Mouse (Mus musculus): Measurements from ENCODE around the gene Ccr7. TPM values are rescaled to one million over a fixed set of nuclear protein-coding genes. Genes with fewer than 3 reads are reported as not detected.

Gene Ccr7
- polyA plus RNA-seq, 1 experiment from 2014 or later = not detected

DNA sequence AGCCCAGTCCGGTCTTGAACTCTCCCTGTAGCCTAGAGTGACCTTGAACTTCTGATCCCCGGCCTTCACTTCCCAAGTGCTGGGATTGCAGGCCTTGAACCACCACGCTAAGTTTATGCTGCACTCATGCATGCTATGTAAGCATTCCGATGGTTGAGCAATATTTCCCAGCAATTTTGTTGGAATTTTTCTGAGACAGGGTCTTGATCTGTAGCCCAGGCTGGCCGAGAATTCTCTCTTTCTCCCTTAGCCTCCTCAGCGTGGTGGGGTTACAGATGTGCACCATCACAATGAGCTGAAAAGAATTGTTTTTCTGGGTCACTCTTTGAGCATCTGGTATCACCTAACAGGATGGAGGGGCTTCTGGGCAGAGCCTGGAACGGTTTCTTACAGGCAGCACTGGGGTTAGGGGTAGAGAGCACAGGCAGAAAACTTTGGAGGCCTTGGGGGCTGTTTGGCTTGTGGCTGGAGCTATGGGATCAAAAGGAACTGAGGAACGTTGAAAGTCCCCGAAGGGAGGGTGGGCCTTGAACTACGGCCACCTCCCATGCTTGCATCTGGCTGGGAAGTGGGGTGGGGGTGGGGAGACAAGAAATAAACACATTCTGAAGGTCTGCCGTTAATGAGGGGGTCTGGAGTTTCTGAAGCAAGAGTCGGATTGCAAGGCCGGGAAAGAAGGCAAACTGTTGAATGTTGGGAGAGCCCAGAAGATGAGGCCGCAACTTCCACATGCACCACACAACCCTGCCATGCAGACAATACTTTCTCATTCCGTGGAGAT lies 20.4 kb downstream of the Ccr7 start:
- Histone ChIP-seq H3K4me3 (replicated peaks; ENCODE audit: low read length) (no peak overlapping the region), H3K4me2 (ENCODE audit: low read length) (no peak overlapping the region), H3K27ac (ENCODE audit: low read length) (no peak overlapping the region), H3K27me3 (replicated peaks; ENCODE audit: control insufficient read depth, insufficient read depth, low read length) (no peaks in the 10 kb centered on the region), H3K4me1 (replicated peaks; ENCODE audit: control insufficient read depth, insufficient read depth, low read length) (peaks cover 10% of the 10 kb centered on the region), H3K36me3 (ENCODE audit: control insufficient read depth, insufficient read depth) (no peaks in the 10 kb centered on the region), H3K9ac (replicated peaks; ENCODE audit: low read depth, low read length) (no peak overlapping the region), H3K9me3 (ENCODE audit: control insufficient read depth, low read length) (no peaks in the 10 kb centered on the region)
- no peak for ATAC-seq
- 65% methylated on average over 15 of the region's 15 CpGs for WGBS

DNA sequence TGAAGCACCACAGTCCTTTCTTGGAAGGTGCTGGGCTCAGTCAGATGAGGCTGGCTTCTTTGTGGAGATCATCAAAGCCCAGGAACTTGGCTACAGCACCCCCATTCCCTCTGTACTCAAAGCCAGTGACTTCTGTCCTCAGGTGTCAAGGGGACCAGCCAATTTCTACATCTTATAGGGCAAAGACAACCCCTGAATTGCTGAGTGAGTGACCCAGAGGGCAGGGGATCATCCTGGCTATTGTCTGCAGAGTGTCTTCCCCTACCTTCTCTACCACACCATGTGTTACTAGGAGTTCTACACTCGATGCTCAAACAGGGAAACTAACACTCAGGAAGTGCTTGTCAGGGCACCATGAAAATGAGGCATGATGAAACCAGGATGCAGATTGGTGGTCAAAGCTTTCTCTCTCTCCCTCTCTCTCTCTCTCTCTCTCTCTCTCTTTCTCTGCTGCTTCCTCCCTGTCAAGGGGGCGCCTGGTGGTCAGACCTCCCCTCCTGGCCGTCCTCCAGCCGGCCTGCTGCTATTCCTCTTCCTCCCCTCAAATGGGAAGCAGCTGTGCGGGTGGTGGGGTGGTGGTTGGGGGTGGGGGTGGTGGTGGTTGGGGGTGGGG lies 21.5 kb downstream of the Ccr7 start:
- H3K4me3 ChIP-seq (replicated peaks; ENCODE audit: low read length) = no peak overlapping the region
- no peak overlapping the region for H3K4me2 ChIP-seq (ENCODE audit: low read length)
- WGBS = 66% methylated on average over 5 of the region's 5 CpGs
- ATAC-seq = no peak
- H3K27ac ChIP-seq (ENCODE audit: low read length) = no peak overlapping the region
- H3K4me1 ChIP-seq (replicated peaks; ENCODE audit: control insufficient read depth, insufficient read depth, low read length) = peaks cover 11% of the 10 kb centered on the region
- H3K9ac ChIP-seq (replicated peaks; ENCODE audit: low read depth, low read length) = no peak overlapping the region
- no peaks in the 10 kb centered on the region for H3K27me3 ChIP-seq (replicated peaks; ENCODE audit: control insufficient read depth, insufficient read depth, low read length)
- H3K36me3 ChIP-seq (ENCODE audit: control insufficient read depth, insufficient read depth) = no peaks in the 10 kb centered on the region
- H3K9me3 ChIP-seq (ENCODE audit: control insufficient read depth, low read length) = no peaks in the 10 kb centered on the region

GRCm38 (mm10) chr11:99132091-99132730 lies 22.7 kb downstream of the Ccr7 start:
- H3K27ac ChIP-seq (ENCODE audit: low read length) = no peak overlapping the region; the same call in 1 of the 2 replicates
- 5% methylated on average over 11 of the region's 11 CpGs for WGBS
- no peaks in the 10 kb centered on the region for H3K36me3 ChIP-seq (ENCODE audit: control insufficient read depth, insufficient read depth)
- H3K9me3 ChIP-seq (ENCODE audit: control insufficient read depth, low read length) = no peaks in the 10 kb centered on the region
- peak; percentile 57; the same call in 1 of the 2 replicates for ATAC-seq
- no peaks in the 10 kb centered on the region for H3K27me3 ChIP-seq (replicated peaks; ENCODE audit: control insufficient read depth, insufficient read depth, low read length)
- peak overlapping the region; percentile 34 for H3K4me2 ChIP-seq (ENCODE audit: low read length)
- no peak overlapping the region for H3K4me3 ChIP-seq (replicated peaks; ENCODE audit: low read length)
- peak overlapping the region; percentile 40; the same call in 1 of the 2 replicates for H3K9ac ChIP-seq (replicated peaks; ENCODE audit: low read depth, low read length)
- peaks cover 13% of the 10 kb centered on the region for H3K4me1 ChIP-seq (replicated peaks; ENCODE audit: control insufficient read depth, insufficient read depth, low read length)

DNA sequence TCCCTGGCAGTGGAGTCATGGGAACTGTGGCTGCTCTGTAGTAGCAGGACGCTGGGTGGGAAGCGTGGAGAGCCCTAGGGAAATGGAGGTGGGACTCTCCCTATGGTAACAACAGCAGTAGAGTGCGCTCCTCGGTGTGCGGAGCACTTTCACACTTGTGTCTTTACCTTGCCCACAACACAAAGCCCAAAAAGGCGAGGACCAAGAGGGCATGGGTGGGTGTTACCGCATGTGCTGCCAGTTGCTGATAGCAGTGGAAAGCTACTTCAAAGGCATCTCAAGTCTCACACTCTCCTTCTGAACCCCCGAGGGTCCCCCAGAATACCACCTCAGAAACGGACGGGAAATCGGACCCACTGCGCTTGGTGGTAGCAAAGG lies 23.4 kb downstream of the Ccr7 start:
- no peak overlapping the region for H3K27ac ChIP-seq (ENCODE audit: low read length)
- H3K36me3 ChIP-seq (ENCODE audit: control insufficient read depth, insufficient read depth) = no peaks in the 10 kb centered on the region
- WGBS = 41% methylated on average over 12 of the region's 12 CpGs
- no peaks in the 10 kb centered on the region for H3K9me3 ChIP-seq (ENCODE audit: control insufficient read depth, low read length)
- ATAC-seq = no peak
- no peak overlapping the region for H3K4me3 ChIP-seq (replicated peaks; ENCODE audit: low read length)
- H3K4me1 ChIP-seq (replicated peaks; ENCODE audit: control insufficient read depth, insufficient read depth, low read length) = peaks cover 13% of the 10 kb centered on the region
- peak overlapping the region; percentile 34; the same call in 1 of the 2 replicates for H3K4me2 ChIP-seq (ENCODE audit: low read length)
- no peaks in the 10 kb centered on the region for H3K27me3 ChIP-seq (replicated peaks; ENCODE audit: control insufficient read depth, insufficient read depth, low read length)
- no peak overlapping the region for H3K9ac ChIP-seq (replicated peaks; ENCODE audit: low read depth, low read length)

DNA sequence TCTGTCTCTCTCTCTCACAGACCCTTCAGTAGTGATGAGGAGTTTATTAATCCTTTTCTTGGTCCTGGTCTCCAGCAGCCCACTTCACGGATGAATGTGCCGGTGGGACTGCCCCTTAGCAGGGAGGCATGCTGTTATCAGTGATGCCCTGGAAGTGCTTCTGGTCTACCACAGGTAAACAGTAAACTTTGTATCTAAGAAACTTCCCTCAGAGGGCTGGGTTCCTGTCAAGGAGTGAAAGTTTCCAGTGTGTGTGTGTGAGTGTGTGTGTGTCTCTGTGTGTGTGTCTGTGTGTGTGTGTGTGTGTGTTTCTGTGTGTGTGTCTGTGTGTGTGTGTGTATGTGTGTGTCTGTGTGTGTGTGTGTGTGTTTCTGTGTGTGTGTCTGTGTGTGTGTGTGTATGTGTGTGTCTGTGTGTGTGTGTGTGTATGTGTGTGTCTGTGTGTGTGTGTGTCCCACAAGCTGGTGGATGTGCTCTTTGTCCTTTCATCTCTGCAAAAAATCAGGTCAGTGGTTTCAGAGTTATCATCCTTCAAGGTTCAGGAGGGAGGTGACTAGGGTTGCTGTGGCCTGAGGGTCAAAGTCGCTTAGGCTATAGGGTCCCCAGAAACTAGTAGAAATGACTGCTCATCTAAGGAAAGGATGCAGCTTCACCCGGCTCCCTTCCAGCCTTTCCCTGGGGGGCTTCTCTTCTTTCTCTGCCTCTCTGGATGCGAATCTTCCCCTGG lies 24.0 kb downstream of the Ccr7 start:
- ATAC-seq = no peak
- Histone ChIP-seq H3K27me3 (replicated peaks; ENCODE audit: control insufficient read depth, insufficient read depth, low read length) (no peaks in the 10 kb centered on the region), H3K9me3 (ENCODE audit: control insufficient read depth, low read length) (no peaks in the 10 kb centered on the region), H3K4me3 (replicated peaks; ENCODE audit: low read length) (no peak overlapping the region), H3K27ac (ENCODE audit: low read length) (no peak overlapping the region), H3K4me1 (replicated peaks; ENCODE audit: control insufficient read depth, insufficient read depth, low read length) (peaks cover 13% of the 10 kb centered on the region), H3K4me2 (ENCODE audit: low read length) (no peak overlapping the region), H3K36me3 (ENCODE audit: control insufficient read depth, insufficient read depth) (no peaks in the 10 kb centered on the region), H3K9ac (replicated peaks; ENCODE audit: low read depth, low read length) (no peak overlapping the region)
- 78% methylated on average over 5 of the region's 5 CpGs for WGBS

DNA sequence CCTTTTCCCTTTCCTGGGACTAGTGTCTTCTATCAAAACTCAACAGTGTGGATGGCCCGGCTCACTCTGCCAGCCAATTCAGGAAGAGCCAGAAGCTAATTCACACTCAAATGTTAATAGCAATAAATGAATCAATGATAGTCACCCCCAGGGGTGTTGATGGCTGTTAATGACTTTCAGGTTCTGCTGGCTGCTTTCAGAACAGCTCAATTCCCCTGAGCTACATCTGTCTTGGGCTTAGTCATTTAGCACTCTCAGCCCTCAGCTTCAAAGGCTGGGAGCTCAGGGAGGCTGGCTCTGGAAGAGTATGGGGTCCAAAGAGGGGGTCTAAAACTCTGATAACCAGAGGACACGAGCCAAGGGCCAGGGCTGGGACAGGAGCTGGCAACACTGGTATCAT lies 25.6 kb downstream of the Ccr7 start:
- Histone ChIP-seq H3K36me3 (ENCODE audit: control insufficient read depth, insufficient read depth) (no peaks in the 10 kb centered on the region), H3K27me3 (replicated peaks; ENCODE audit: control insufficient read depth, insufficient read depth, low read length) (no peaks in the 10 kb centered on the region), H3K27ac (ENCODE audit: low read length) (no peak overlapping the region), H3K9me3 (ENCODE audit: control insufficient read depth, low read length) (no peaks in the 10 kb centered on the region), H3K4me2 (ENCODE audit: low read length) (no peak overlapping the region), H3K9ac (replicated peaks; ENCODE audit: low read depth, low read length) (no peak overlapping the region), H3K4me3 (replicated peaks; ENCODE audit: low read length) (no peak overlapping the region), H3K4me1 (replicated peaks; ENCODE audit: control insufficient read depth, insufficient read depth, low read length) (peaks cover 13% of the 10 kb centered on the region)
- WGBS = 53% methylated on average over 2 of the region's 2 CpGs
- no peak for ATAC-seq

GRCm38 (mm10) chr11:99127785-99128682 lies 26.8 kb downstream of the Ccr7 start:
- Histone ChIP-seq H3K4me1 (replicated peaks; ENCODE audit: control insufficient read depth, insufficient read depth, low read length) (peaks cover 13% of the 10 kb centered on the region), H3K4me3 (replicated peaks; ENCODE audit: low read length) (no peak overlapping the region), H3K9me3 (ENCODE audit: control insufficient read depth, low read length) (no peaks in the 10 kb centered on the region), H3K27me3 (replicated peaks; ENCODE audit: control insufficient read depth, insufficient read depth, low read length) (no peaks in the 10 kb centered on the region), H3K36me3 (ENCODE audit: control insufficient read depth, insufficient read depth) (no peaks in the 10 kb centered on the region), H3K27ac (ENCODE audit: low read length) (no peak overlapping the region), H3K9ac (replicated peaks; ENCODE audit: low read depth, low read length) (no peak overlapping the region), H3K4me2 (ENCODE audit: low read length) (no peak overlapping the region)
- WGBS = 83% methylated on average over 18 of the region's 18 CpGs
- no peak for ATAC-seq

DNA sequence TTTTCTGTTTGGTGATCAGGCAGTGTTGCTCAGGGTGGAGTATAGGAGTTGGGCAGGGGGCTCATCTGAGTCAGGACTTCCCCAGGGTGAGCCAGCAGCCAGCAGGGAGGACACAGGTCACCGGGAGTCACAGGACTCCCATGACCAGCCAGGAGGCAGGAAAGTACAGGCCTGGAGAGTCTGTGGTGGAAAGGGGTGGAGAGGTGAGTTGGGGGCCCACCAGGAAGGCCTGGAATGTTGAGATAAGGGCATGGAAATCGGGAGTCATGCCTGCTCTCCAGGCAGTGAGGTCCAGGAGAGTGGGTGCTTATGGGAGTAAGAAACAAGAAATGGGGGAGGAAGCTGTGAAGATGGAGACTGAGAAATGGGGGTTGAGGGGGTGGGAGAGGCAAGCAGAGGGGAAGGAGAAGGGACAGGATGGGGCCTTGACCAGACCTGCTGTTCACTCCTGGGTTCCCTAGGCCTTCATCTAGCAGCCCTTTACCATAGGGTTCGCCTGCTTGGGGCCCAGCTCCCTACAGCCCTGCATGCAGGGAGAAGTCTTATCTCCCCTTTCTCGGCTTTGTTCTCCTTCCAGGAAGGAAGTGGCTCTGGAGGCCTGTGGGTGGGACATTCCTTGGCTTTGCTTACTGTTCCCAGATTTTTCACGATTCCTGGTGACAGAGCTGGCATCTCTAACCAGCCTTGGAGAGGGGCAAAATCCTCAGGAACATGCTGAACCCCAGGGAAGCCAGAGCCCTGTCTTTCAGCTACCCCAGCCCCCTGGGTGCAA lies 28.2 kb downstream of the Ccr7 start:
- no peak overlapping the region for H3K4me3 ChIP-seq (replicated peaks; ENCODE audit: low read length)
- H3K4me1 ChIP-seq (replicated peaks; ENCODE audit: control insufficient read depth, insufficient read depth, low read length) = peaks cover 4% of the 10 kb centered on the region; the same call in 1 of the 2 replicates
- no peaks in the 10 kb centered on the region for H3K9me3 ChIP-seq (ENCODE audit: control insufficient read depth, low read length)
- no peaks in the 10 kb centered on the region for H3K36me3 ChIP-seq (ENCODE audit: control insufficient read depth, insufficient read depth)
- no peak overlapping the region for H3K27ac ChIP-seq (ENCODE audit: low read length)
- WGBS = 53% methylated on average over 5 of the region's 5 CpGs
- no peaks in the 10 kb centered on the region for H3K27me3 ChIP-seq (replicated peaks; ENCODE audit: control insufficient read depth, insufficient read depth, low read length)
- H3K9ac ChIP-seq (replicated peaks; ENCODE audit: low read depth, low read length) = no peak overlapping the region; the same call in 1 of the 2 replicates
- H3K4me2 ChIP-seq (ENCODE audit: low read length) = no peak overlapping the region
- no peak for ATAC-seq
